Mouse (Mus musculus): Measurements from ENCODE around the gene Lpp. TPM values are rescaled to one million over a fixed set of nuclear protein-coding genes. Genes with fewer than 3 reads are reported as not detected.

The Lpp gene
- polyA plus RNA-seq, 1 experiment from 2014 or later = 23.3 TPM

- WGBS = 83% methylated on average over 4 of the region's 4 CpGs
- Histone ChIP-seq H3K27ac (replicated peaks; ENCODE audit: low read depth, low read length) (no peak overlapping the region), H3K36me3 (replicated peaks; ENCODE audit: control insufficient read depth, insufficient read depth, low read depth, low read length) (no peaks in the 10 kb centered on the region), H3K9ac (replicated peaks; ENCODE audit: low read length) (no peak overlapping the region), H3K27me3 (ENCODE audit: control insufficient read depth, insufficient read depth, low read length) (no peaks in the 10 kb centered on the region), H3K4me2 (ENCODE audit: low read depth, low read length) (no peak overlapping the region), H3K9me3 (replicated peaks; ENCODE audit: control insufficient read depth, low read length) (no peaks in the 10 kb centered on the region), H3K4me3 (ENCODE audit: low read depth, low read length) (no peak overlapping the region), H3K4me1 (ENCODE audit: control insufficient read depth, insufficient read depth, low read length) (no peaks in the 10 kb centered on the region)
- no peak for ATAC-seq (replicated peaks; ENCODE audit: insufficient number of reproducible peaks, low FRiP score, low TSS enrichment, low read depth)
- no peak for DNase-seq (ENCODE audit: low spot score)
Observed at GRCm38 (mm10) chr16:24603342-24603741, 210.0 kb downstream of the Lpp start.

GRCm38 (mm10) chr16:24607896-24608457 lies 214.7 kb downstream of the Lpp start:
- Histone ChIP-seq H3K9ac (replicated peaks; ENCODE audit: low read length) (no peak overlapping the region), H3K27ac (replicated peaks; ENCODE audit: low read depth, low read length) (no peak overlapping the region), H3K36me3 (replicated peaks; ENCODE audit: control insufficient read depth, insufficient read depth, low read depth, low read length) (no peaks in the 10 kb centered on the region), H3K4me2 (ENCODE audit: low read depth, low read length) (no peak overlapping the region), H3K4me1 (ENCODE audit: control insufficient read depth, insufficient read depth, low read length) (no peaks in the 10 kb centered on the region), H3K27me3 (ENCODE audit: control insufficient read depth, insufficient read depth, low read length) (no peaks in the 10 kb centered on the region), H3K4me3 (ENCODE audit: low read depth, low read length) (no peak overlapping the region), H3K9me3 (replicated peaks; ENCODE audit: control insufficient read depth, low read length) (no peaks in the 10 kb centered on the region)
- 95% methylated on average over 8 of the region's 8 CpGs for WGBS
- no peak for ATAC-seq (replicated peaks; ENCODE audit: insufficient number of reproducible peaks, low FRiP score, low TSS enrichment, low read depth)
- DNase-seq (ENCODE audit: low spot score) = no peak

GRCm38 (mm10) chr16:24619458-24619857 lies 226.2 kb downstream of the Lpp start:
- Histone ChIP-seq H3K9me3 (replicated peaks; ENCODE audit: control insufficient read depth, low read length) (no peaks in the 10 kb centered on the region), H3K27ac (replicated peaks; ENCODE audit: low read depth, low read length) (no peak overlapping the region), H3K27me3 (ENCODE audit: control insufficient read depth, insufficient read depth, low read length) (no peaks in the 10 kb centered on the region), H3K36me3 (replicated peaks; ENCODE audit: control insufficient read depth, insufficient read depth, low read depth, low read length) (no peaks in the 10 kb centered on the region), H3K4me1 (ENCODE audit: control insufficient read depth, insufficient read depth, low read length) (no peaks in the 10 kb centered on the region), H3K9ac (replicated peaks; ENCODE audit: low read length) (no peak overlapping the region), H3K4me2 (ENCODE audit: low read depth, low read length) (no peak overlapping the region), H3K4me3 (ENCODE audit: low read depth, low read length) (no peak overlapping the region)
- WGBS = 46% methylated on average over 6 of the region's 6 CpGs
- DNase-seq (ENCODE audit: low spot score) = peak; percentile 83
- ATAC-seq (replicated peaks; ENCODE audit: insufficient number of reproducible peaks, low FRiP score, low TSS enrichment, low read depth) = 0 out of 2 replicates have a peak, but pooled peaks have one; percentile 48

GRCm38 (mm10) chr16:24620021-24620420 lies 226.7 kb downstream of the Lpp start:
- WGBS = 84% methylated on average over 3 of the region's 3 CpGs

GRCm38 (mm10) chr16:24622226-24623194 lies 229.2 kb downstream of the Lpp start:
- WGBS = 82% methylated on average over 3 of the region's 3 CpGs
- H3K36me3 ChIP-seq (replicated peaks; ENCODE audit: control insufficient read depth, insufficient read depth, low read depth, low read length) = no peaks in the 10 kb centered on the region
- H3K4me2 ChIP-seq (ENCODE audit: low read depth, low read length) = no peak overlapping the region
- no peak overlapping the region for H3K9ac ChIP-seq (replicated peaks; ENCODE audit: low read length)
- H3K27me3 ChIP-seq (ENCODE audit: control insufficient read depth, insufficient read depth, low read length) = no peaks in the 10 kb centered on the region
- H3K4me3 ChIP-seq (ENCODE audit: low read depth, low read length) = no peak overlapping the region
- H3K4me1 ChIP-seq (ENCODE audit: control insufficient read depth, insufficient read depth, low read length) = no peaks in the 10 kb centered on the region
- H3K27ac ChIP-seq (replicated peaks; ENCODE audit: low read depth, low read length) = no peak overlapping the region
- no peaks in the 10 kb centered on the region for H3K9me3 ChIP-seq (replicated peaks; ENCODE audit: control insufficient read depth, low read length)
- ATAC-seq (replicated peaks; ENCODE audit: insufficient number of reproducible peaks, low FRiP score, low TSS enrichment, low read depth) (no peak), DNase-seq (ENCODE audit: low spot score) (no peak)

More at GRCm38 (mm10) chr16:24620021-24620420, 226.7 kb downstream of the Lpp start:
- Histone ChIP-seq H3K27ac (replicated peaks; ENCODE audit: low read depth, low read length) (no peak overlapping the region), H3K9ac (replicated peaks; ENCODE audit: low read length) (no peak overlapping the region), H3K4me3 (ENCODE audit: low read depth, low read length) (no peak overlapping the region), H3K27me3 (ENCODE audit: control insufficient read depth, insufficient read depth, low read length) (no peaks in the 10 kb centered on the region), H3K4me2 (ENCODE audit: low read depth, low read length) (no peak overlapping the region), H3K4me1 (ENCODE audit: control insufficient read depth, insufficient read depth, low read length) (no peaks in the 10 kb centered on the region), H3K36me3 (replicated peaks; ENCODE audit: control insufficient read depth, insufficient read depth, low read depth, low read length) (no peaks in the 10 kb centered on the region), H3K9me3 (replicated peaks; ENCODE audit: control insufficient read depth, low read length) (no peaks in the 10 kb centered on the region)
- no peak for DNase-seq (ENCODE audit: low spot score)
- ATAC-seq (replicated peaks; ENCODE audit: insufficient number of reproducible peaks, low FRiP score, low TSS enrichment, low read depth) = no peak

GRCm38 (mm10) chr16:24624335-24624734 lies 231.0 kb downstream of the Lpp start:
- no peak overlapping the region for H3K27ac ChIP-seq (replicated peaks; ENCODE audit: low read depth, low read length)
- WGBS = 47% methylated on average over 5 of the region's 5 CpGs

GRCm38 (mm10) chr16:24625576-24625975 lies 232.3 kb downstream of the Lpp start:
- no peaks in the 10 kb centered on the region for H3K36me3 ChIP-seq (replicated peaks; ENCODE audit: control insufficient read depth, insufficient read depth, low read depth, low read length)
- WGBS = 85% methylated on average over 5 of the region's 5 CpGs
- DNase-seq (ENCODE audit: low spot score) (no peak), ATAC-seq (replicated peaks; ENCODE audit: insufficient number of reproducible peaks, low FRiP score, low TSS enrichment, low read depth) (no peak)
- H3K9ac ChIP-seq (replicated peaks; ENCODE audit: low read length) = no peak overlapping the region
- no peaks in the 10 kb centered on the region for H3K4me1 ChIP-seq (ENCODE audit: control insufficient read depth, insufficient read depth, low read length)
- no peaks in the 10 kb centered on the region for H3K27me3 ChIP-seq (ENCODE audit: control insufficient read depth, insufficient read depth, low read length)
- no peak overlapping the region for H3K4me3 ChIP-seq (ENCODE audit: low read depth, low read length)
- H3K4me2 ChIP-seq (ENCODE audit: low read depth, low read length) = no peak overlapping the region
- H3K9me3 ChIP-seq (replicated peaks; ENCODE audit: control insufficient read depth, low read length) = no peaks in the 10 kb centered on the region
- no peak overlapping the region for H3K27ac ChIP-seq (replicated peaks; ENCODE audit: low read depth, low read length)

More at GRCm38 (mm10) chr16:24624335-24624734, 231.0 kb downstream of the Lpp start:
- ATAC-seq (replicated peaks; ENCODE audit: insufficient number of reproducible peaks, low FRiP score, low TSS enrichment, low read depth) = no peak
- Histone ChIP-seq H3K4me2 (ENCODE audit: low read depth, low read length) (no peak overlapping the region), H3K27me3 (ENCODE audit: control insufficient read depth, insufficient read depth, low read length) (no peaks in the 10 kb centered on the region), H3K36me3 (replicated peaks; ENCODE audit: control insufficient read depth, insufficient read depth, low read depth, low read length) (no peaks in the 10 kb centered on the region), H3K4me1 (ENCODE audit: control insufficient read depth, insufficient read depth, low read length) (no peaks in the 10 kb centered on the region), H3K9me3 (replicated peaks; ENCODE audit: control insufficient read depth, low read length) (no peaks in the 10 kb centered on the region), H3K4me3 (ENCODE audit: low read depth, low read length) (no peak overlapping the region), H3K9ac (replicated peaks; ENCODE audit: low read length) (no peak overlapping the region)
- peak; percentile 15 for DNase-seq (ENCODE audit: low spot score)

GRCm38 (mm10) chr16:24628779-24629178 lies 235.5 kb downstream of the Lpp start:
- H3K4me2 ChIP-seq (ENCODE audit: low read depth, low read length) = no peak overlapping the region
- H3K4me3 ChIP-seq (ENCODE audit: low read depth, low read length) = no peak overlapping the region
- H3K27ac ChIP-seq (replicated peaks; ENCODE audit: low read depth, low read length) = no peak overlapping the region
- H3K36me3 ChIP-seq (replicated peaks; ENCODE audit: control insufficient read depth, insufficient read depth, low read depth, low read length) = no peaks in the 10 kb centered on the region
- H3K27me3 ChIP-seq (ENCODE audit: control insufficient read depth, insufficient read depth, low read length) = no peaks in the 10 kb centered on the region
- ATAC-seq (replicated peaks; ENCODE audit: insufficient number of reproducible peaks, low FRiP score, low TSS enrichment, low read depth) = no peak
- no peaks in the 10 kb centered on the region for H3K9me3 ChIP-seq (replicated peaks; ENCODE audit: control insufficient read depth, low read length)
- no peak overlapping the region for H3K9ac ChIP-seq (replicated peaks; ENCODE audit: low read length)
- no peak for DNase-seq (ENCODE audit: low spot score)
- no peaks in the 10 kb centered on the region for H3K4me1 ChIP-seq (ENCODE audit: control insufficient read depth, insufficient read depth, low read length)
- 88% methylated on average over 1 of the region's 1 CpGs for WGBS
